Mouse (Mus musculus) layer of hippocampus, postnatal 10 days (tissue): Measurements from ENCODE around the gene Palld. TPM values are rescaled to one million over a fixed set of nuclear protein-coding genes. Genes with fewer than 3 reads are reported as not detected.

Source experiments
- DNase-seq, 2 experiments: peaks; one replicate each; pipeline ENCODE4 v3.0.0; 2021; ENCODE audit warnings: low spot score in 2 of 2
- total RNA-seq, 2 experiments: library from RNA; stranded (reverse); gene quantifications; 2 replicates each; pipeline ENCODE4 v1.2.3; 2021

Palld gene
- total RNA-seq, 2 experiments from 2014 or later: 9.5 to 9.9 TPM

DNA sequence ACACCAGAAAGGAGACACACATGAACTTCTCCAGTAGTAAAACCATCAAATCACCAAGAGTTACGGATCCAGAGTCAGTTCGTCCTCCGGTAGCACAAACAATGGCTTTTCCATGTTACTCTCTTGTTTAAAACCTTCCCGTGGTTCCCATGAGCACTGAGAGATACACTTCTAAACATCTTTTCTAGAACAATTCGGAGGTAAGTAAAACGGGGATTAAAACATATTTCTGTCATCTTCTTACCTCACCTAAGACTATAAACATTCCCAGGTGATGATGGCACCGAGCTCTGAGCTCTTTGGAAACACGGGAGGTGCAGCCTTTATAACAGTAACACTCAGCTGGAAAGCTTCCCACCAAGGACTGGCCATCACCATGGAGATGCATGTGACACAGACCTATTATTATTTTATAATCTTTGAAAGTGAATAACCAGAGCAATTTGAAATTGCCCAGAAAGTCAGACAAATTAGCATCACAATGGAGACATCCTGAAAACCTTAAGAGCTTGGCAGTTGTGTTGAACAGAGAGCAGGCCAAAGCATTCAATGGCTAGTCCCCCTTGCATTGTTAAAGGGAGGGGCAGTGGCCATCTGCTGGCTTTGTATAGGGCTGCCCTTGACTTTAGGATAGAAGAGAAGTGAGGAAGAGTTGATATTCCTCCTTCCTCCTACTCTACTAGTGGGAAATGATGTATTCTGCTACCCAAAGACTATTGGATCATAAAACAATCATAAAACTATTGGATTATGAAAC, 385.6 kb downstream of the Palld start:
- DNase-seq: no peak

DNA sequence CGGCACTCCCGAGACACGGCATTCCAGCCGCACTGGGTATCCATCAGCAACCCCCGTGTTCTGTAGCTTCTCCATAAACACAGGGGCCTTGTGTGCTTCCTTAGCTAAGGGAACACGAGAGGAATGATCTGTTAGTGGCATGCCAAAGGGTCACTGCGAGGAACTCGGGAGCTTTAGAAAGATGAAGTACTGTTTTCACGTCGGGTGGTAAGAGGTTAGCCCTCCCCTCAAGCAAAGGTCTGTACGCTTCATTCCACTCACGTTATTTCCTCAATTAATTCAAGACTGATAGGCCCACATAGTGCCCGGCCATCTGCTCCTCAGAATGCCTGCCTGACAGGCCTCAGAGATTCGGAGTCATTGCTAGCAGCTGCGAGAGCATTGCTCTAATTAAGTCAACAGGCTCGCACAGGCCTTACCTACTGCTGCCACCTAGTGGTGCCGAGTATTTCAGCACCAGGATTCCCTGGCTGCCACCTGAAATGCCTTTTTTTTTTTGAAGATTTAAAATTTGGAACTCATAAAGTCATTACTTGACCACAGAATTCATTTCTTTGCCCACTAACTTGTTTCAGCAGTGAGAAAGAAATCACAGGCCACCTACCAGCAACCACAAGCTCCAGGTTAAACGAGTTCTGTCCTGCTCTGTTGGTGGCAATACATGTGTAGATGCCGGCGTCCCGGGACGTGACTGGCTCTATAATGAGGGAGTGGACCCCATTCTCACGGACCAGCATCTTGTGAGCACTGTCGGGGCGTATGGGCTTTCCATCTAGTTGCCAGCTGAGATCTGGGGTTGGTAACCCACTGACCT, 386.4 kb downstream of the Palld start:
- DNase-seq: peak; percentile 93 to 95

DNA sequence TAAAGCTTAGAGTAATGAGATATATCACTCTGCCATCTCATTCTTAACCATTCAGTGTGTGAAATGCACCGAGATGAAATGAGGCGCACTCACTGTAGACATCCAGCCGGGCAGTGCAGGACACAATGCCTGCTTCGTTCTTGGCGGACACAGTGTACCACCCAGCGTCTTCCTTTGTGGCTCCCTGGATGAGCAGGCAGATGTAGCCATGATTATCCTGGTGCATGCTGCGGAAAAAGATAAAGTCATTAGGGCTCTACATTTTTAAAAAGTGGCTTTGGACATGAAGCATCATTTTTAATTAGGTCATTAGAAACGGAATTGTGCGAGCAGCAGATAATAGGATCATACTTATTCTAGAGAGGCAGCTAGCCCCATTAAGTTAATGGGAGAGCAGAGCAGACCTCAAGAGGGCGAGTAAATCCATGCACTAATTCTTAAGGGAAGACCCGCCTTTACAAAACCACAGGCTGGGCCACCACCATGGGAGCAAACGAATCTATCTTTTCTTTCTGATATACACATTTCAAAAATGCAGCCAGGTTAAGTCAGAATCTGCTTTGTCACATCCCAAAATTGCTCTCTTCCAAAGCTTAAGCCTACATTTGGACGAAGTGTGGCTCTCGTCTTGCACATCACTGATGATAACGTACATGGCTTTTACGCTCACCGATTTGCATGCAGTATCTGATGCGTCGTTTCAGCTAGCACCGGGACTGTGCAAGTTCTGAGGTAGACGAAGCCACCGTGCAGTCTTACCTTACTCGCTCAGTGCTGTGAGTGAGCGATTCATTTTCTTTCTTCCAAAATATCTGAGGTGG, 387.2 kb downstream of the Palld start:
- no peak for DNase-seq

DNA sequence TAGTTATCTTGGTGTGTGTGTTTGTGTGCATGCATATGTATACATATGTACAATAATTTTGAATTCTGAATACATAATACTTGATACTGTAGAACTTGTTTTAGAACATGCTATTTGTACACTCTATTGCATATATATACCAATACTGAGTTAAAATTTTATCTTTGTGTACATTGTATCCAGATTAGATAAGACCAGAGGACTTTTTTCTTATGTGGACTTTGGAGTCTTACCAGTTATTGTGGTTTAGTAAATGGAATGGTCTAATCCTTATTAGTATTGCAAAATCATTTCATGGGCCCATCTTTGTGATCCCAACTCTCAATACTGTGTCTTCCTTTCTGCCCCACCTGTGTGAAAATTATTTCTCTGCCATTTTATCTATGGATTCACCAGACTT, 400.2 kb downstream of the Palld start:
- no peak for DNase-seq

DNA sequence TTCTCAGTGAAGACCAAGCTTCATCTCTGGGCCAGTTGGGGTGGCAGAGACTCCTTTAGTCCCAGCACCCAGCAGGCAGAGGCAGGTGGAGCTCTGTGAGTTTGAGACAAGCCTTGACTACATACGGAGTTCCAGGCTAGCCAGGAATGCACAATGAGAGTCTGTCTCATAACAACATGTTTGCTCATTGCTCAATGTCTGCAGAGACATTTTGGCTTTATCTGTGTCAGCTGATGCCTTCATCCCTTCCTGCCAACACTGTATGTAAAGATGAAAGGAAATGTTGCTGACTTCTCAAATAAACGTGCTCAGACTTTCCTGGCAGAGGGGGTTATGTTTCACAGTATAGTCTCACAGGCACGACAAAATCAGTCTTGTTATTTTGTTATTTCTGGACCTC, 401.6 kb downstream of the Palld start:
- DNase-seq: no peak

DNA sequence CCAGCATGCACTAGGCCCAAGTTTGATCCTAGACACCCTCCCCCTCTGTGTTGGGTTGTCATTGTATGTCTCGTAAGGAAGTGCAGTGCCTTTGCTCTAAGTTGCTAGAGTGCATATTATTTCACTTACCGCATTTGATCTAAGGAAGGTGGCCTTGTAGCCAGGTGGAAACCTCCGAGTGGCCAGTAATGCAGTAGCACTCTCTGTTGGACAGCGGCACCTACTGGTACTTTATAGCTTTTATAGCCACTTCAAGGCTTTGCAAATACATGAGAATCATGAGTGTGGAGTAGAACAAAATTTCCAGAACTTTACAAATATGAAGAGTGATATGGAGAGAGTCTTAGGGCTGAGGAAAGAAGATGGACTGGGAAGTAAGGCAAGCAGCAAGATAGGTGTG, 403.5 kb downstream of the Palld start:
- DNase-seq: peak in 1 of 2 experiments; percentile 43

DNA sequence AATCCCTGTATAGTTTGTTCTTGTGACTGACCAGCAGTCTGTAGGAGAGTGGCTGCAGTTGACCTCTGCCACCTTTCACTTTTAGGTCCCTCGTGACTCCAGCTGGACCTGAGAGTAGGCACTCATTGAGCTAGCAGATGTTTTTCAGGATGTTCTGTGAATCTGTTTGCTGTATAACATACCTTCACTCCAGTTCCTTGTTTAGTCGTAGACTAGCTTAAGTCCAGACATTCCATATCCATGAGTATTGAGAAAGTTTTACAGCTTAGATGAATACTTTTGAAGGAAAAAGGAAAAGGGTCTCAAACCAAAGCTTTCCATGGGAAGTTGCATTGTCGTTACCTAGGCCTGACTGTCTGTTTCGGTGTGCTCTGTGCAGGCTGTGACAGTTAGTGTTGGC, 405.4 kb downstream of the Palld start:
- no peak for DNase-seq

DNA sequence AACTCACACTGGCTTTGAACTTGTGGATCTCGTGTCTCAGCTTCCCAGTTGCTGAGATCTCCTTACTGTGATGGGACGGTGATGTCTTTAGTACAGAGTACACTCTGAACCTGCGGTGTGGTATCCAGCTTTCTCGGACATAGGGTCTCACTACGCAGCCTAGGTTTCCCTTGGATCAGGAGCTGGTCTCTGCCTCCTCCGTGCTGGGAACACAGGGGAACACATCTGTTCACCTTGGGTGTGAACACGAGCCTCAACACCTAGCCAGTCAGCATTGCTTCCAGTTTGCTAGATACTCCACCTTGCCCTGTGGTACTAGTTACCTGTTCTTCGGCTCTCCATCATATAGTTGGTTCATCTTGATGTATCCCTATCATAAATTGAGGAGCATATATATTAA, 413.9 kb downstream of the Palld start:
- no peak for DNase-seq

DNA sequence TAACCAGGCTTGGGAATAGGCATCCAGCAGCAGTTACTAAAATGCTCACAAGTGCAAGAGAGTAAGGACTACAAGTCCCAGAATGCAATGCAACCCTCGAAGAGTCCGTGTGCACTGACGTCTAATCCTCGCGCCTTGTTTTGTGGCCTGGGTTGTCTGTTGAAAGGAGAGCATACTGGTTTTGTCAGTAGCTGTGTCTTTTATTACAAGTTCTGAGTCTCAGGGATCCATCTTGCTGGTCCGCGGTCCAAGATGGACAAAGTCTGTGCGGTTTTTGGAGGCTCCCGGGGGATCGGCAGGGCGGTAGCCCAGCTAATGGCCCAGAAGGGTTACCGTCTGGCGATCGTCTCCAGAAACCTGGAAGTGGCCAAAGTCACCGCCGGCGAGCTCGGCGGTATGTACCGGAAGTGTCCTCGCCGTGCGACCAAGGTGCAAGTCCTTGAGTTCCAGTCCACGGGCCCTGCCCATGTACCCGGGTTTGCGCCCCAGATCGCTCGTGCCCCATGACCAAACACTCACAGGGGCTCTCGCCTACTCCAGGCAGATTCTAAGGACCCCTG, 414.8 kb downstream of the Palld start, which contains the start of gene Cbr4:
Gene Cbr4 (plus strand): TSS at position 138 of the 560 bp plus-strand sequence.
- peak; percentile 81 to 83 for DNase-seq

DNA sequence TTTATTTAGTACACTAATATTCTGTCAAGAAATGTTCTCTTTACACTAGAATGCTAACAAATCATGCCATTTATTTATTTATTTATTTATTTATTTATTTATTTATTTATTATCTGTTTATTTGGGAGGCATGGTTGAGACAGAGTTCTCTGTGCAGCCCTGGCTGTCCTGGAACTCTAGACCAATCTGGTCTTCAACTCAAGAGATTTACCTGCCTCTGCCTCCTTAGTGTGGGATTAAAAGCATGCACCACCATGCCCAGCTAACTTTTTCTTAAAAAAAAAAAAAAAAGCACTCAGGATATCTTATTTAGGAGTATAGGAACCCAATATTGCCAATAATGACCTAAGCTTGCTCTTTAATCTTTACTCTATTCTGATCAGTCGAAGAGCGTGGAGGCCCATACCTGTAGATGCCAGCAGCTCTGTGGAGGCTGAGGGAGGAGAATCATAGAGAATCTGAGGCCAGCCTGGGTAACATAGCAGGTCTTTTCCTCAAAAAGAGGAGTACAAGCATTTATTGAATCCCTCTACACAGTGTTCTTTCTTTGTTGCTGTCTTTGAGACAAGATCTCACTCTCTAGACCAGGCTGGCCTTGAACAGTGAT, 415.5 kb downstream of the Palld start:
- no peak for DNase-seq

DNA sequence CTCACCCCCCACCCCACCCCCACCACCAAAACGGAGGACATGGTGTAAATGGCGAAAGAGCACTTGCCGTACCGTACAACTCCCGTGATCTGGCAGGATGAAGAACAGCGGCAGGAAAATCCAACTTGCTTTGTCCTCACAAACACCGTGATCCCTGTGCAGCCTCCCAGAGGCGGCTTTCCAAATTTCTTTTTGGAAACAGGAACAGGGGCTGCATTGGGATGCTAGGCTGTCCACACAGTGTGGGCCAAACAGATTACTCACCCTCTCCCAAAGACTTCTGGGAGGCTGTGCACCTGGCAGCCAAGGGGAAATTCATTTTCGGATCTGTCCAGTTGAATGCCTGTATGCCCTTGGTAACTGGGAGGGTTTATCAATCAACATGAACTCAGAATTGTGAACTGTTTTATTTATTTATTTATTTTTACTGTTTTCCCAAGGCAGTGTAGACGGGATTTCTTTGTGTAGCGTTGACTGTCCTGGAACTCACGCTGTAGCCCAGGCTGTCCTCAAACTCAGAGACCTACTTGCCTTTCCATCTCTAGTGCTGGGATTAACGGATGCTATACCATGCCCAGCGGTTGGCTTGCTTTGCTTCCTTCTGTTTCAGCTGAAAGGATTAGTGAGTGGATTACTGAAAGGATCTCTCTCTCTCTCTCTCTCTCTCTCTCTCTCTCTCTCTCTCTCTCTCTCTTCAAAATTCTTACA, 422.1 kb downstream of the Palld start:
- peak in 1 of 2 experiments; percentile 20 for DNase-seq

DNA sequence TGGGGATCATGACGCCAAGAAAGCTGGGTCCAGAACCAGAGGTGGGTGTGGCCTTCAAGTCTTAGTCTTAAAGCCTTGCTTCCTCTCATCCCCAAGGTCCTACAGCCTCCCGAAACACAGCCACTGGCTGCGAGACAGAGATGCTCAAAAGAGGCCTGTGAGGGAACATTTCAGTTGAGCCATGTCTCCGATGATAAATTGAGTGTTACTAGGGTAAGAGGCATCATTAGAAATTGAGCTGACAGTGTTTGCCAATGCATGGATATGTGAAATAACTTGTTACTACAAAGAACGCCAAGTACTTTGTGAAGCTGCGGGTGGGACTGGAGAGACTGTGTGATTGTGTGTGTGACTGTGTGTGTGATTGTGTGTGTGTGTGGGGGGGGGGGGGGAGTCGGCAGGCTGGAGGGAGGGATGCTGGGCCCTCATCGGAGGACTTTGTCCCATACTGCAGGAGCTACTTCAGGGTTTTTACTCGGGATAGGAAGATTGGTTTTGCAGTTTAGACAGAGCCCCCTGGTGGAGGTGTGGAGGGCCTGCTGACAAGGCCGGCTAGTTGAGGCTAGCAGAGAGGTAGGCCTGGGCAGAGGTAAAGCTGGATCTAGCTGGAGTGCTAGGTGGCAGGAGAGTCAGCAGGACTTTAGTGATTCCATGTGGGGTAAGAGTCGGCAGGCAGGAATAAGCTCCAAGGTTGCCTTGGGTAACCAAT, 422.8 kb downstream of the Palld start:
- DNase-seq: peak; percentile 58 to 77

DNA sequence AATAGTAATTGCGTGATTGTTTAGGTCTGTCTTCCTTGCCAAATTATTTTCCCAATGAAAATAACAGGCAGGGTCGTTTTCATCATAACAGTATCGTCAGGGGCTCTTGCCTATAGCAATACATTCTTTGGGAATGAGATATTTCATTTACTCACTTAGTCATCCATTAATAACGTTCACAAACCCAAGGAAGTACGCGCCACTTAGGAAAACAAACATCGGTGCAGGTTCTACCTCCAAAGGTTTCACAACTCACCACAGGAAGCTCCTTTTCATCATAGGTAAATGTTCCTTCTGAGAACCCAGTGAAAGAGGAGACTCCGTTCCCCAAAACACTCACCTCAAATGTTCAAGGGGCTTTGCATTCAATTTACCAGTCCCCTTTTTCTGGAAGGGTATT, 423.7 kb downstream of the Palld start:
- DNase-seq: no peak

DNA sequence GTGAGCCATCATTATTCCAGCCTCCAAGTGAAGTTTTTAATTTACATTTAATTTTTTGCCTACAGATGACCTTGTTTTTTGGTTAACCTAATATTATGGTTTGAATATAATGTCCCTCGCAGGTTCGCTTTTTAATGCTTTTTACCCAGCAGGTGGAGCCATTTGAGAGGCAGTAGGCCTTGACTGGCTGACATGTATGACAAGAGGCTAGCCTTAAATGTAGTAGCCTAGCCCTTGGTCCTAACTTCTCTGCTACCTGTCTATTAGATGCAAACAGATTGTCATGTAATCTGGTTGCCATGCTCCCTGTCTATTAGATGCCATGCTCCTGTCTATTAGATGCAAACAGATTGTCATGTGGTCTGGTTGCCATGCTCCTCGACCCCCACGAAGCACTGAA, 424.3 kb downstream of the Palld start:
- DNase-seq: no peak

DNA sequence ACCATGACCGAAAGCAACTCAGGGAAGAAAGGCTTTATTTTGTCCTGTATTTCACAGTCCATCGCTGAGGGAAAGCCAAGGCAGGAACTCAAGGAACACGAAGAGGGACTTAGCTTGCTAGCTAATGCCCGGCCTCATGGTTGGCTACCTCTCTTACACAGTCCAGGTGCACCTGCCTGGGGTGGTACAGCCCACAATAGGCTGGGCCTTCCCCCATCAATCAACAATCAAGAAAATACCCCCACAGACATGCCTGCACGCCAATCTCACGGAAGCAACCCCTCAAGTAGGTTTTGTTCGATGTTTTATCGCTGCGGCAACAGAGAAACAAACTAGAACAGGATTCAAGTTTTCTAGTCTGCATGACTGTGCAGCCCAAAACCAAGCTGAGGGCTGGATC, 426.3 kb downstream of the Palld start:
- DNase-seq: no peak

DNA sequence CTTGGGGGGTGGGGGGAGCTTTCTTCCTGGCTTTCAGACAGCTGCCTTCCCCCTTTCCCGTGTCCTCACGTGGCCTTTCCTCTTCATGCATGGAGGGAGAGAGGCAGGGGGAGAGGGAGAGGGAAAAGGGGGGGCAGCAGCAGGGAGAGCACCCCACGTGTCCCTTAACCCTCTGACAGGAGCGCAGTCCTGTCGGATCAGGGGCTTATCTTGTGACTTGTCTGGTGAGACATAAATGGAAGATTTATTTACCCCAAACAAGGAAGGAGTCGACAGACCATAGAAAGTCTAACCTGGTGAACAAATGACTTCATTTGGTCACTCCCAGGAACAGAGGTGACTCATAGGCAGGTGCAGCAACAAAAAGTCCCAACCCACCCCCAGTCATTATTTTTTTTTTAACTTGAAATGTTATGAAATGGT, 427.2 kb downstream of the Palld start:
- no peak for DNase-seq

DNA sequence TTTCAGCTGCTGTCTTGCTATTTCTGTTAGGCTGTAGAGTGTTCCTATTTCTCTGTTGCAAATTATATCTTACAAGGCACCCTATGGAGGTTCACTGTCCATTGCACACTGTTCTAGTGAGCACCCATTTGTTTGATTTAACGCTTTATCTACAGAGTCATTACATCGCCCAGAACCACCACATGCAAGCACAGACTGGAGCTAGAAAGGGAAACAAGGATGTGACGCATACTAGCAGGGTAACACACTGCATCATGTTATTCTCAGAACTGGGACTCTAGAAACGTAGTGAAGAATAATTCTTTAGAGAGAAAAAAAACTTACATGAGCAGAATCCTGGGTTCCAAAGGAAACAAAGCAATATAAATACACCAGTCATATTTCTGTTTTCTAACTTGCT, 432.3 kb downstream of the Palld start:
- no peak for DNase-seq

DNA sequence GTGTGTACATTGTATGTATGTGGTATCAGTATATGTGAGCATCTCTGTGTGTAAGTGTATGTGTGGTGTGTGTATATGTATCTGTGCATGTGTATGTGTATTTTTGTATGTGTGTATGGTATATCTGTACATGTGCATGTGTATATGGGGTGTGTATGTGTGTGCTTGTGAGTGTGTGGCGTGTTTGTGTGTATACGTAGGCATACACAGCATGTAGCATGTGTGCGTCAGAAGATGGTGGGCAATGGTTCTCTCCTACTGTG, 435.0 kb downstream of the Palld start:
- DNase-seq: no peak

DNA sequence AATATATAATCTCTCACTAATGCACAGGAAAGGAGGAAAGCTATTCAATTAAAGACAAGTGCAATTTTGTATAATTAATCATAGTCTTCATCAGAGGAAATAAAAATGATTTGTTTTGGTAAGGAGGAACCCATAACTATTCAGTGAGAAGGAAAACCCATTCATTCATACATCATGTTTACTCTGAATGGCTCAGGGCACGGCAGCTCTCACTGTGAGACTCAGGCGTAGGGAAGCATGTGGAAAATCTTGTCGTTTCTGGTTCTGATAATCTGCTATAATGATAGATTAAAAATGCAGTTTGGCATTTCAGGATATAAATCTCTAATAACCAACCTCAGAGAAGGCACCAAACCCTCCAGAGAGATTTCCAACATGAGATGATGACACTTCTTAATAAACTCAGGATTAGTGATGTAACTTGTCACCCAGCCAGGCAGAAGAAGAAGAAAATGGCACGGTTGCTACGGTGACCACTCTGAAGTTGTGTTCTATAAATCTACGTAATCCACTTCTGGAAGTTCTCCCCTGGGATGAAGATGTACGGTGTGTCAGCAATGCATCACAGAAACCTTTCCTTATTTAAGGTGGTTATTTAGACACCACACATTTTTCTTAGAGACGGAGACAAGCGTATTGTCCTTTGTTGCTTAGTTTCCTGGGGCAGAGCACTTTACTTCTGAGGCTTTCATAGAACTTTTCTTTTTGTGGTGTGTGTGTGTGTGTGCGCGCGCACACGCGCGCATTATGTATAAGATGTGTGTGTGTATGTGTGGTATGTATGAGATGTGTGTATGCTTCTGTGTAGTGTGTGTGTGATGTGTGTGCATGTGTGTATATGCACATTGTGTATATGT, 435.6 kb downstream of the Palld start:
- no peak for DNase-seq
